16 mouse cellular contexts compared by ENCODE assay signal in the genomic region with DNA sequence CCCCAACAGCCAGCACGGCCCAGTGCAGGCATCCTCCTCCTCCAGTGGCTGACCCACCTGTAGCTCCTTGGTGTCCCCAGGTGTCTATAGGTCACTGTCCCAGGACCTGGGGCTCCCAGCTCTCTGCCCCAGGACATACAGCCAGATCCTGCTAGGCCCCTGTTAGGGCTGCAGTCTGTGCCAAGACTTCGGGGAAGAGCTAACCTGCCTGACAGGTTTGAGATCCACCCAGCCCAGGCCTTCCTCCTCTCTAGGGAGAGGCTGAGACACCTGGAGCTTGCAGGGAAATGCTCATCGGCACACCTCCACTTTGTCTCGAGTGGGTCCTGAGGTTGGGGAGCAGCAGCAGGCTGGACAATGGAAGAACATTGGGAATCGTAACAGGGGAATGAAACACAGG. TPM values are rescaled to one million over a fixed set of nuclear protein-coding genes. Genes with fewer than 3 reads are reported as not detected.
DNase-seq lines count a peak whose midpoint lies in the region; ATAC-seq and TF ChIP-seq lines count a peak whose summit lies in the region.
"Had no signal": no experiment of that assay in that cellular context is flagged by ENCODE, and none has a peak within 500 bp of the region (broad histone marks: within the 10 kb centered on the region; RNA-seq: fewer than 3 reads in every experiment).

No protein-coding gene starts in this region.

- H3K4me1 ChIP-seq in kidney, embryonic 16.5 days (ENCODE audit: insufficient read depth, low read length), result peaks cover 14% of the 10 kb centered on the region
- H3K4me1 ChIP-seq in thymus, adult 2 months (replicated peaks; ENCODE audit: control insufficient read depth, insufficient read depth, low read length), result peaks cover 12% of the 10 kb centered on the region
- H3K4me1 ChIP-seq in intestine, embryonic 16.5 days (ENCODE audit: control insufficient read depth, insufficient read depth, low read length), result peaks cover 28% of the 10 kb centered on the region
- peaks cover 16% of the 10 kb centered on the region for H3K4me1 ChIP-seq in stomach, embryonic 16.5 days (ENCODE audit: control insufficient read depth, insufficient read depth, low read length)
- peaks cover 13% of the 10 kb centered on the region for H3K4me1 ChIP-seq in hindbrain, embryonic 14.5 days (replicated peaks; ENCODE audit: control insufficient read depth, insufficient read depth, low read length)

- H3K27me3 ChIP-seq in kidney, embryonic 16.5 days (ENCODE audit: insufficient read depth, low read length), result no peaks in the 10 kb centered on the region
- H3K27me3 ChIP-seq in thymus, adult 2 months (ENCODE audit: control insufficient read depth, insufficient read depth, low read length), result no peaks in the 10 kb centered on the region
- H3K27me3 ChIP-seq in intestine, embryonic 16.5 days (replicated peaks; ENCODE audit: control insufficient read depth, insufficient read depth, low read length), result no peaks in the 10 kb centered on the region
- no peaks in the 10 kb centered on the region for H3K27me3 ChIP-seq in stomach, embryonic 16.5 days (ENCODE audit: control insufficient read depth, insufficient read depth, low read length)
- H3K27me3 ChIP-seq in hindbrain, embryonic 14.5 days (ENCODE audit: control insufficient read depth, insufficient read depth, low read length), result 0 out of 2 replicates have a peak, but pooled peaks cover 5% of the 10 kb centered on the region
- H3K27me3 ChIP-seq: limb, embryonic 12.5 days had no signal

- H3K4me2 ChIP-seq in kidney, embryonic 16.5 days (replicated peaks; ENCODE audit: low read depth, low read length), result no peak overlapping the region
- no peak overlapping the region for H3K4me2 ChIP-seq in intestine, embryonic 16.5 days (ENCODE audit: low read depth, low read length)
- peak overlapping the region; percentile 38 for H3K4me2 ChIP-seq in stomach, embryonic 16.5 days (ENCODE audit: low read depth, low read length)
- H3K4me2 ChIP-seq in hindbrain, embryonic 14.5 days (replicated peaks), result no peak overlapping the region
- H3K4me2 ChIP-seq: limb, embryonic 12.5 days; midbrain, embryonic 11.5 days had no signal

- DNase-seq in kidney, postnatal 4 days, result no peak
- no peak for DNase-seq in thymus, adult 2 months
- no peak for DNase-seq in thymus, postnatal 10 days (ENCODE audit: low spot score in 2 of 2)
- DNase-seq in hindbrain, embryonic 14.5 days (ENCODE audit: low spot score), result no peak
- DNase-seq: cerebellum, postnatal 14 days; gastrocnemius, postnatal 14 days; layer of hippocampus, postnatal 36 days had no signal

- no peaks in the 10 kb centered on the region for H3K36me3 ChIP-seq in kidney, embryonic 16.5 days (ENCODE audit: insufficient read depth, low read length)
- no peaks in the 10 kb centered on the region for H3K36me3 ChIP-seq in thymus, adult 2 months (ENCODE audit: control insufficient read depth, insufficient read depth, low read length)
- no peaks in the 10 kb centered on the region for H3K36me3 ChIP-seq in intestine, embryonic 16.5 days (ENCODE audit: control insufficient read depth, insufficient read depth, low read length)
- H3K36me3 ChIP-seq in stomach, embryonic 16.5 days (ENCODE audit: control insufficient read depth, insufficient read depth, low read length), result no peaks in the 10 kb centered on the region
- H3K36me3 ChIP-seq in hindbrain, embryonic 14.5 days (replicated peaks; ENCODE audit: control insufficient read depth, insufficient read depth), result no peaks in the 10 kb centered on the region
- H3K36me3 ChIP-seq: limb, embryonic 12.5 days had no signal

- ATAC-seq in kidney, embryonic 16.5 days (ENCODE audit: low FRiP score, low TSS enrichment), result no peak
- peak; percentile 67 for ATAC-seq in intestine, embryonic 16.5 days
- ATAC-seq in stomach, embryonic 16.5 days (ENCODE audit: insufficient read depth, low FRiP score), result 0 out of 2 replicates have a peak, but pooled peaks have one; percentile 38
- no peak for ATAC-seq in hindbrain, embryonic 14.5 days (ENCODE audit: low FRiP score)
- ATAC-seq in monocyte, adult 5-6 weeks (replicated peaks; ENCODE audit: insufficient number of reproducible peaks, low FRiP score, low TSS enrichment, poor library complexity, severe bottlenecking), result no peak
- ATAC-seq: forebrain, embryonic 16.5 days; hindbrain, postnatal 0 days had no signal

- no peak overlapping the region; the same call in 1 of the 2 replicates for H3K9ac ChIP-seq in kidney, embryonic 16.5 days (replicated peaks; ENCODE audit: low read length)
- peak overlapping the region; percentile 53 for H3K9ac ChIP-seq in intestine, embryonic 16.5 days (ENCODE audit: low read depth, low read length)
- peak overlapping the region; percentile 63 for H3K9ac ChIP-seq in stomach, embryonic 16.5 days (ENCODE audit: low read length)
- H3K9ac ChIP-seq in hindbrain, embryonic 14.5 days, result no peak overlapping the region
- H3K9ac ChIP-seq: limb, embryonic 12.5 days had no signal

- 0 out of 2 replicates have a peak overlapping the region, but pooled peaks have one; percentile 24 for H3K27ac ChIP-seq in kidney, embryonic 16.5 days (ENCODE audit: low read length)
- H3K27ac ChIP-seq in thymus, adult 2 months (ENCODE audit: control insufficient read depth, insufficient read depth, low read length), result peak overlapping the region; percentile 7; the same call in 1 of the 2 replicates
- peak overlapping the region; percentile 80 for H3K27ac ChIP-seq in intestine, embryonic 16.5 days (ENCODE audit: low read length)
- peak overlapping the region; percentile 88 for H3K27ac ChIP-seq in stomach, embryonic 16.5 days (ENCODE audit: low read length)
- H3K27ac ChIP-seq in hindbrain, embryonic 14.5 days, result no peak overlapping the region
- H3K27ac ChIP-seq: hindbrain, postnatal 0 days; kidney, postnatal 0 days; limb, embryonic 12.5 days had no signal

- no peak overlapping the region for H3K4me3 ChIP-seq in kidney, embryonic 16.5 days (ENCODE audit: low read length)
- no peak overlapping the region for H3K4me3 ChIP-seq in thymus, adult 2 months (ENCODE audit: control insufficient read depth, insufficient read depth, low read length)
- no peak overlapping the region for H3K4me3 ChIP-seq in intestine, embryonic 16.5 days (ENCODE audit: low read length)
- peak overlapping the region; percentile 29 for H3K4me3 ChIP-seq in stomach, embryonic 16.5 days (replicated peaks; ENCODE audit: low read length)
- no peak overlapping the region for H3K4me3 ChIP-seq in hindbrain, embryonic 14.5 days (replicated peaks; ENCODE audit: low read length)
- H3K4me3 ChIP-seq: limb, embryonic 12.5 days had no signal

- 62% methylated on average over 5 of the region's 5 CpGs for whole genome bisulfite sequencing in kidney, embryonic 16.5 days
- WGBS in thymus, adult 2 months, result 71% methylated on average over 5 of the region's 5 CpGs
- WGBS in intestine, embryonic 16.5 days, result 61% methylated on average over 5 of the region's 5 CpGs
- WGBS in stomach, embryonic 16.5 days, result 52% methylated on average over 5 of the region's 5 CpGs
- WGBS in hindbrain, embryonic 14.5 days, result 79% methylated on average over 5 of the region's 5 CpGs

- no peak for TF ChIP-seq POLR2A in thymus, adult 2 months (IDR thresholded peaks at IDR 0.05; ENCODE audit: control insufficient read depth, extremely low read depth, insufficient read depth, low read length, poor library complexity)

- no peak for TF ChIP-seq CTCF in thymus, adult 2 months (IDR thresholded peaks at IDR 0.05; ENCODE audit: borderline replicate concordance, control insufficient read depth, extremely low read depth, insufficient read depth, low read length, poor library complexity)

- no peaks in the 10 kb centered on the region for H3K9me3 ChIP-seq in kidney, embryonic 16.5 days (ENCODE audit: low read length)
- no peaks in the 10 kb centered on the region for H3K9me3 ChIP-seq in intestine, embryonic 16.5 days (ENCODE audit: control insufficient read depth, low read length)
- no peaks in the 10 kb centered on the region for H3K9me3 ChIP-seq in stomach, embryonic 16.5 days (replicated peaks; ENCODE audit: control insufficient read depth, low read length)
- H3K9me3 ChIP-seq in hindbrain, embryonic 14.5 days (ENCODE audit: control insufficient read depth, low read length), result no peaks in the 10 kb centered on the region
- H3K9me3 ChIP-seq: limb, embryonic 12.5 days had no signal

RNA-seq across cellular contexts. Expression of a gene that starts 0.6 kb away (rescaled TPM):
- 16.1 and 17.6 TPM in 2 replicates for polyA plus RNA-seq in kidney, embryonic 16.5 days (2015; fragmentation: Nextera tagmentation; extraction: Ambion mirVana)
- polyA plus RNA-seq in thymus, adult 2 months (2012; rRNA removed), result 127 and 138 TPM in 2 replicates
- 13.4 and 14.3 TPM in 2 replicates for polyA plus RNA-seq in intestine, embryonic 16.5 days (2015; fragmentation: Nextera tagmentation; extraction: Ambion mirVana)
- polyA plus RNA-seq in stomach, embryonic 16.5 days (2015; fragmentation: Nextera tagmentation; extraction: Ambion mirVana), result 17.2 and 19.0 TPM in 2 replicates
- polyA plus RNA-seq in hindbrain, embryonic 14.5 days (2014; fragmentation: Nextera tagmentation; extraction: Ambion mirVana), result 12.3 and 12.6 TPM in 2 replicates
- total RNA-seq in monocyte, adult 5-6 weeks (2017), result 50.6 to 75.0 TPM (median 51.9 TPM) in 3 replicates

RNA-seq across cellular contexts. Expression of a gene that starts 9.7 kb away (rescaled TPM):
- 18.2 and 20.2 TPM in 2 replicates for polyA plus RNA-seq in kidney, embryonic 16.5 days (2015; fragmentation: Nextera tagmentation; extraction: Ambion mirVana)
- 265 and 270 TPM in 2 replicates for polyA plus RNA-seq in thymus, adult 2 months (2012; rRNA removed)
- 13.8 and 15.7 TPM in 2 replicates for polyA plus RNA-seq in intestine, embryonic 16.5 days (2015; fragmentation: Nextera tagmentation; extraction: Ambion mirVana)
- polyA plus RNA-seq in stomach, embryonic 16.5 days (2015; fragmentation: Nextera tagmentation; extraction: Ambion mirVana), result 14.5 and 14.8 TPM in 2 replicates
- polyA plus RNA-seq in hindbrain, embryonic 14.5 days (2014; fragmentation: Nextera tagmentation; extraction: Ambion mirVana), result 20.2 and 24.6 TPM in 2 replicates
- 155 to 177 TPM (median 155 TPM) in 3 replicates for total RNA-seq in monocyte, adult 5-6 weeks (2017)

RNA-seq across cellular contexts. Expression of a gene that starts 32.5 kb away (rescaled TPM):
- 676 and 688 TPM in 2 replicates for polyA plus RNA-seq in kidney, embryonic 16.5 days (2015; fragmentation: Nextera tagmentation; extraction: Ambion mirVana)
- polyA plus RNA-seq in thymus, adult 2 months (2012; rRNA removed), result 1,163 and 1,361 TPM in 2 replicates
- 846 and 854 TPM in 2 replicates for polyA plus RNA-seq in intestine, embryonic 16.5 days (2015; fragmentation: Nextera tagmentation; extraction: Ambion mirVana)
- 536 and 594 TPM in 2 replicates for polyA plus RNA-seq in stomach, embryonic 16.5 days (2015; fragmentation: Nextera tagmentation; extraction: Ambion mirVana)
- 469 and 505 TPM in 2 replicates for polyA plus RNA-seq in hindbrain, embryonic 14.5 days (2014; fragmentation: Nextera tagmentation; extraction: Ambion mirVana)
- 26.1 to 49.8 TPM (median 29.5 TPM) in 3 replicates for total RNA-seq in monocyte, adult 5-6 weeks (2017)

RNA-seq across cellular contexts. Expression of a gene that starts 34.7 kb away (rescaled TPM):
- polyA plus RNA-seq in kidney, embryonic 16.5 days (2015; fragmentation: Nextera tagmentation; extraction: Ambion mirVana), result 6.4 and 7.3 TPM in 2 replicates
- polyA plus RNA-seq in thymus, adult 2 months (2012; rRNA removed), result 34.0 and 37.7 TPM in 2 replicates
- polyA plus RNA-seq in intestine, embryonic 16.5 days (2015; fragmentation: Nextera tagmentation; extraction: Ambion mirVana), result 5.1 TPM in 2 replicates
- 3.1 and 3.9 TPM in 2 replicates for polyA plus RNA-seq in stomach, embryonic 16.5 days (2015; fragmentation: Nextera tagmentation; extraction: Ambion mirVana)
- 93.4 and 96.4 TPM in 2 replicates for polyA plus RNA-seq in hindbrain, embryonic 14.5 days (2014; fragmentation: Nextera tagmentation; extraction: Ambion mirVana)
- 0.29 to 5.8 TPM (median 4.1 TPM) in 3 replicates for total RNA-seq in monocyte, adult 5-6 weeks (2017)

RNA-seq across cellular contexts. Expression of a gene that starts 42.1 kb away (rescaled TPM):
- 15.9 and 16.8 TPM in 2 replicates for polyA plus RNA-seq in kidney, embryonic 16.5 days (2015; fragmentation: Nextera tagmentation; extraction: Ambion mirVana)
- polyA plus RNA-seq in thymus, adult 2 months (2012; rRNA removed), result 342 and 374 TPM in 2 replicates
- 8.8 and 10.3 TPM in 2 replicates for polyA plus RNA-seq in intestine, embryonic 16.5 days (2015; fragmentation: Nextera tagmentation; extraction: Ambion mirVana)
- polyA plus RNA-seq in stomach, embryonic 16.5 days (2015; fragmentation: Nextera tagmentation; extraction: Ambion mirVana), result 7.8 and 9.8 TPM in 2 replicates
- 44.1 and 54.4 TPM in 2 replicates for polyA plus RNA-seq in hindbrain, embryonic 14.5 days (2014; fragmentation: Nextera tagmentation; extraction: Ambion mirVana)
- 27.3 to 65.5 TPM (median 29.9 TPM) in 3 replicates for total RNA-seq in monocyte, adult 5-6 weeks (2017)

Comparison
In these comparisons a context has a peak if more than half of its experiments do, and no peak if none do; other contexts are left out.
1. ATAC-seq: peak in intestine, embryonic 16.5 days (single experiment) and stomach, embryonic 16.5 days (single experiment); none in kidney, embryonic 16.5 days (single experiment), hindbrain, embryonic 14.5 days (single experiment) and monocyte, adult 5-6 weeks (single experiment).
2. H3K9ac ChIP-seq: peak in intestine, embryonic 16.5 days (single experiment) and stomach, embryonic 16.5 days (single experiment); none in kidney, embryonic 16.5 days (single experiment) and hindbrain, embryonic 14.5 days (single experiment).
3. RNA of a gene that starts 9.7 kb away (polyA plus RNA-seq): 265 to 270 TPM in thymus, adult 2 months; 20.2 to 24.6 TPM in hindbrain, embryonic 14.5 days, 18.2 to 20.2 TPM in kidney, embryonic 16.5 days, 13.8 to 15.7 TPM in intestine, embryonic 16.5 days and 14.5 to 14.8 TPM in stomach, embryonic 16.5 days; every median in the first group is over 10 times any median in the second.